Mouse (Mus musculus) T-helper 1 cell (primary cell): ENCODE measurements around the gene Tpmt.

Source experiments
- in situ Hi-C: fragments of 300-600 bp; cut with MboI, MseI; formaldehyde crosslinking; loops from one replicate; pipeline ENCODE4 v1.15.1; 2025; ENCODE audit warnings: high pct_unique_total_duplicates

Gene Tpmt

DNA sequence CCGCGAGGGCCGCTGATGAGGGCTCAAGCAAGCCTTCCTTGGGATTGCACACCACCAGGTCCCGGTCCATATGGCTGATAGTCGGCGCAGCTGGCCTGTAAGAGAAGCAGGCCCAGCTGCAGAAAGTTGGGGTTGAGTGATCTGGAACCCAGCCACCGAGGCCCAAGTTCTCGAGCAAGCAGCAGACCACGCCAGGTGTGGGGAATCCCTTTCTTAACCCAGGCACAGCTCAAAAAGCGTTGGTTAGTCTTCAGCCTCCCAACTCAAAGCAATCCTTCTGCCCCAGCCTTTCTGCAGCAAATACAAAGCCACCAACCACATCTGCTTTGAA, at the start of gene Tpmt:
Gene Tpmt (minus strand): TSS at position 121 of the 331 bp plus-strand sequence.
- in situ Hi-C loops, result no loop called here

DNA sequence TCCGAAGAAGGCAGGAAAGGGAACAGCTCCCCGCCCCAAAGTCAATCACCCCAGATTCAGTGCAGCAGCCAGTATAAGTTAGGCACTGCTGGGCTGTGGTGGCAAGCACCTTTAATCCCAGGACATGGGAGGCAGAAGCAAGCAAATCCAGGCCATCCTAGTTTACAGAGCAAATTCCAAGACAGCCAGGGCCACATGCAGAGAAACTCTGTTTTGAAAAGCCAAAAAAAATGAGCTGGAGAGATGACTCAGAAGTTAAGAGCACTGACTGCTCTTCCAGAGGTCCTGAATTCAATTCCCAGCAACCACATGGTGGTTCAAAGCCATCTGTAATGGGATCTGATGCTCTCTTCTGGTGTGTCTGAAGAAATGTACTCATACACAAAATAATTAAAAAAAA, 49.3 kb upstream of the Tpmt start:
- in situ Hi-C loops, result no loop called here

DNA sequence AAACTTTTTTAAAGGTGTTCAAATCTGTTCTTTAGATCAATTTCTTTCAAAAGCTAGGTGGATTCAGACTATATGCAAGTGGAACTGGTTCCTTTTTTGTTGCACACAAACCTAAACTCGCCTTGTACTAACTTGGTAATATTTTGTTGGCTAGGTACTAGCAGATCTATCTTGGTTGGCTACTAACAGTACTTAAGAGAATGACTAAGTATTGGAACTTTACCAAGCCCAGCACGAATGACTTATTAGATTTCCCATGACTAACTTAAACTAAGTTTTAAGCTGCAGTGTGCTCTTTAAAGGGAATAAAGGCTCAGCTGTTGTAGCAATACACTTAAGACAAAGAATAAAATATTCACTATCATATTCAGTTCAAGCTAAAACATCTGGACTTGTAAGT, 44.7 kb upstream of the Tpmt start:
- in situ Hi-C loops, result no loop called here

DNA sequence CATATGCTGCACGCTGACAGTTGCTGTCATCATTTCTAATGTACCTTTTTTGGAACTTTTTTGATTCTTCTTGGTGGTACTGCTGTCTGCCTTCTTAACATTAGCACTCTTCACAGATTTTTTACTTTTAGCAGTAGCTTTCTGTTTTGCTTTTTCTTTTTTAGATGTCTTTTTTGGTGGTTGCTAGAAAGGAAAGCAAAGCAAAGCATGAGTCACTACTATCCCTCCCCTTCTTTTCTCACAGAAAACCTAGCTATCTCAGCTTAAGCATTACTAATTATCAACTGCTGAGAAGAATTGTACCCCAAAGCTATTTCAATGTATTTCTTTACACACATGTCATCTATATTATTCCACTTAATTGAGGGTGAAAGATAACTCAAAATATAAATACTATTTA, 43.9 kb upstream of the Tpmt start:
- in situ Hi-C loops, result no loop called here

- in situ Hi-C loops, result no loop called here
Measured at GRCm38 (mm10) chr13:47080905-47081505, 36.5 kb upstream of the Tpmt start.

- in situ Hi-C loops, result no loop called here
Measured at GRCm38 (mm10) chr13:47078799-47079198, 34.3 kb upstream of the Tpmt start.

GRCm38 (mm10) chr13:47077367-47077766, 32.8 kb upstream of the Tpmt start:
- in situ Hi-C loops, result no loop called here

DNA sequence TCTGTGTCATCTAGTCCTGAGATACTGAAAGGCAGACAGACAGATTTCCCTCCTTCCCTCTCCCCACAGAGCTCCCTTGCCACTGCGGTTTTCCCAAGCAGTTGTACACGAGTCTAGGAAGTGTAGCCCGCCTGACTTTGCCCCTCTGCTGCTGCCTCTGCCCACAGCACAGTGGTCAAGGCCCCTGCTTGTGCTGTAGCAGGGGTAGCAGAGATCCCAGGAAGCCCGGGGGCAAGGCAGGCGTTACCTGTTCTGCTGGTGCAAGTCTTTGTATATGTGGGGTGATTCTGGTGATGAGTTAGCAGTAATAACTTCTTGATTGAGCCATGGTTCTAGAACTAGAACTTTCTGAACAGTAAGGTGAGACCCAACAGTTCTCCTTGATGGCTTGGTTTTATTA, 31.6 kb upstream of the Tpmt start:
- in situ Hi-C loops, result no loop called here

DNA sequence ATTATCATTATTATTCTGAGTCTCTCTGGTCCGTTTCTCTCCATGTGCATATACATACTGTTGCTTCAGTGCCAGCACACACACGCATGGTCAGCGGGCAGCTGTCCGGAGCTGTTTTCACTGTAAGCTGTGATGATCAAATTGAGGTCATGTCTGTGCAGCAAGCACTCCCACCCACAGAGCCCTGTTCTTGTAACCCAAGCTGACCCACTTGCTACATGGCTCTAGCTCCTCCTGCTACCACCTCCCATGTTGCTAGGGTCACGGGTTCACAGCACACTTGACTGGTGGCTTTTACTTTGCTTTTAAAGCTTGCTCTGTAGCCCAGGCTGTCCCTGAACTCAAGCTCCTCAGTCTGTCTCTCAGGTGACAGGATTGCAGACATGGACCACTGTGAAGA, 27.9 kb upstream of the Tpmt start:
- in situ Hi-C loops, result no loop called here

DNA sequence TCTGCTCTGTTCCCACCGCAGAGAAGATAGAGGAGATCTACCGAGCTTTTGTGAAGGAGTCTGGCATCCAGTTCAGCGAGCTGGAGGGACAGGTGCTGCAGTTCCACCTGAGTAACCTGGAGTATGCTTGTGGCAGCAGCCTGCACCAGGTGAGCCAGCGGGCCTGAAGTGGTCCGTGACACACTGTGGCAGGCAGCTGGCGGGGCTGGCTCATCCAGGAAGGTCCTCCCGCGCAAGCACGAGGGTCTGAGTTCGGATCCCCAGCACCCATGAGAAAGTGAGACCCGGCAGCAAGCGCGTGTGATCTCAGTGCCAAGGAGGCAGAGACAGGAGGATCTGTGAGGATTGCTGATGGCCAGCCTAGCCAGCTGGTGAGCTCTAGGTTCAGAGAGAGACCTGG, 27.3 kb upstream of the Tpmt start:
- in situ Hi-C loops, result no loop called here

DNA sequence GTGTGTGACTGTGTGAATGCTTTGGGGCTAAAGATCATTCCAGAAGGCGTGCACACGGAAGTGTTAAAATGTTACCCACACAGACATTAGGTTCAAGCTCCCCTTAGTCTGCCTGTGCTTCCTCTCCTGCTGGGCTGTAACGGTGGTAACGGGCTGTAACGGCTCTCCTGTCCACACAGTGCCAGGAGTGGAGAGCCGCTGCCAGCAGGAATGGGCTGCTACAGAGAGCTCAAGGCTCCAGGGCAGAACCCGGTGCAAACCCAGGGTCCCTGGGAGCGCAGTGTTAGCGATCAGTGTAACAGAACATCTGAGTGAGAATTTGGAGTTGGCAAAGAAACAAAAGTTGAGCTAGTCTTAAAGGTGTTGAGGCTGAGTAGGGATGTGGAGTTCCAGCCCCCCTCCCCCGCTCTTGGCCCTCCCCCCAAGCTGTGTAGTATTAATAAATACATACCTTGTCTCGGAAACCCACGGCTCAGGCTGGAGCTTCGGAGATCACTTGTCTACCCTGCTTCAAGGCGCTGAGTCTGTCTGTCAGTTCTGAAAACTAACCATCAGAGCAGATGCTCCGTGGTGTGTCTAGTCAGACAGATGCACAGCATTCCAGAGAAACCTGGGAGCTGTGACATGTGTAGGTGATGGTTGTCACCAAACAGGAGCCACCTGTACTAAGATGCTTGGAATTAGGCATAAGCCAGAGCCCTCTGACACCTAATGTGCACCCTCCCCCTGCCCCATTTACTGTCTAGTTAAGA, 26.0 kb upstream of the Tpmt start:
- in situ Hi-C loops, result no loop called here

DNA sequence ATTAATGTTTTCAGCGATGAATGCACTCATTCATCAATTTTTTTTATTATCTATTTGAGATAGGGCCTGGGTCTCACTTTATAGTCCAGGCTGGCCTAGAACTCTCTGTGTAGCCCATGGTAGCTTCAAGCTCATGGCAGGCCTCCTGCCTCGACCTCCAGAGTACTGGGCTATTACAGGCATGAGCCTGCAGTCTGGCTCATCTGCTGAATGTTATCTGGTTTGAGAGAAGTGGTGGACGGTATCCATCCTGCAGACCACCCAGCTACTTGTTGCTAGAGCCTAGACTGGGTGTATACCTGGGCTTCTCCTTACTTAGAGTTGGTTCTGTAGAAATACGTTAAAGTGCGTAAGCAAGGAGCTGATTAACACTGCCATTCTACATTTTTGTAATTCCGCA, 22.5 kb upstream of the Tpmt start:
- in situ Hi-C loops, result no loop called here

DNA sequence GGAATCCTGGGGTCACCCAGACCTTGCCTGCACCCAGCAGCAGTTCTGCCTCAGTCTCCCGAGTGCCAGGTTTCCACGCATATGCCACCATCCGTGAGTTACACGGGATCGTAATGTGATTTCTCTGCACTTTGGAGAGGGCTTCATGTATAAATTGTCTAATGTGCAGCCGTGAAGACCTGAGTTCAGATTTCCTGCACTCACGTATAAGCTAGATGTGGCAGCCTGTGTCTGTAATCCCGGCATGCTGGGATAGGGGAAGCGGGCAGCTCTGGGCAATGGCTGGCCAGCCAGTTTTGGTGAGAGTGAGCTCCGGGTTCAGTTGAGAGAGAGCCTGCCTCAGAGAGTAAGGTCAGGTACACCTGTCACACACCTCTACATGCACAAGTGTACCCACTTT, 22.0 kb upstream of the Tpmt start:
- in situ Hi-C loops, result no loop called here

DNA sequence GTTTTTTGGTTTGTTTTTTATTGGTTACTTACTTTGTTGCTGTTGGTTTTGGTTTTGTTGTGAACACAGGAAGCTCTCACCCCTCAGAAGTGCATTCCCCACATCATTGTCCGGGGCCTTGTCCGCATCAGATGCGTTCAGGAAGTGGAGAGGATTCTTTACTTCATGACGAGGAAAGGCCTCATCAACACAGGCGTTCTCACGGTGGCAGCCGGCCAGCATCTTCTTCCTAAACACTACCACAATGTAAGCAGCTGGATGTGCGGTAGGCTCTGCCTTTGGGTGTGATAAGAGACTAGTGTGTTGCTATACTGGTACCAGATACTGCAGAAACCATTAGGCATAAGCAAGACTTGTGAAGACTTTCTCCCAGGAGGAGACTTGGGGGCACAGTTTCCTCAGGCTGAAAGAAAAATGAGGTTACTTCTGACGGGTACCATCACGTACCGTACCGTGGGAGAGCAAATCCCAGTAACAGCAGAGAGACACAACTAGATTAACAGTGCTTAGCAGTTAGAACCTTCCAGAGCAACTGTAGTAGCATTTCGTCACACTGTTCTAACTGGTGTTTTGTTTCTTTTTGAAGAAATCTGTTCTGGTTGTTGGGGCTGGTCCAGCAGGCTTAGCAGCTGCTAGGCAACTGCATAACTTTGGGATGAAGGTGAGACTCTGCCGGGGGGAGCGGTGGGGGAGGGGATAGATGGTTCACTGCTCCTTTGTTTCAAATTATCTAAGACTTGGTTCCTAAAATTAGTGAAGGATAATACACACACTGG, 19.6 kb upstream of the Tpmt start:
- in situ Hi-C loops, result no loop called here

- in situ Hi-C loops, result no loop called here
Measured at GRCm38 (mm10) chr13:47062756-47063155, 18.2 kb upstream of the Tpmt start.

GRCm38 (mm10) chr13:47056781-47057180, 12.2 kb upstream of the Tpmt start:
- in situ Hi-C loops, result no loop called here

DNA sequence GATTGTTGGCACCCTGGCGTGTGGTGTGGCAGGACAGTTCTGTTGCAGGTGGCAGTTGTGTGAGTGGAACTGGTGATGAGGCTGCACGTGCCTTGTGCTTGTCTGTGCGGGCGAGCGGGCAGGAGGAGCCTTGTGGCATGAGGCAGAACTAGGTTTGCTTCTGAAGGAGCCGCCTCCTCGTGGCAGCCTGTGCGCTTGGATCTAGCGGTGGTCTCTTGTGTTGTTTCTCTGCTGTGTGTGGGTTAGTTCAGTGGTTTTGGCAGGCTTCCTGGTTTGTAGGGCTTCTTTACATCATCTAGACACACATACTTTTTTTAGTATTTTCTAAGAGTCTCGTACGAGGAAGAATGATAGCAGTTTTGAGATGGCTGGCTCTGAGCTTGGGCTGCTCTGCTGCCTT, 11.6 kb upstream of the Tpmt start:
- in situ Hi-C loops, result no loop called here

DNA sequence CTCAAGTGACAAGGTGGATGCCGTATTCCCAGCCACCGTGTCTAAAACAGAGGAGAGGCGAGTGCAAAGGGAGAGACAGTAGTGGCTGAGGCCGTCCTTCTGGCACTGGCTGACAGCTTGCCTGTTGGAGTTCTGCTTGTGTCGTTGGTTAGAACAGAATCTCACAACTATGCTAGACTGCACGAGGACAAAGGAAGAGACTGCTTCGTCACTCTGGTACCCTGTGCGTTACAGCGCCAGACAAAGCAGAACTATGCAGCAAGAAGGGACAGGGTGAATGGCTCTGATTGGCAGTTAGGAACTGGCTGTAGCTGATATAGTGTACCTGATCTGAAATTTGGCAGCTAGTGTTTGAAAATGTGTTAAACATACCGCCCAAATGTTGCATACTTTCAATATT, 9.4 kb upstream of the Tpmt start:
- in situ Hi-C loops, result no loop called here

DNA sequence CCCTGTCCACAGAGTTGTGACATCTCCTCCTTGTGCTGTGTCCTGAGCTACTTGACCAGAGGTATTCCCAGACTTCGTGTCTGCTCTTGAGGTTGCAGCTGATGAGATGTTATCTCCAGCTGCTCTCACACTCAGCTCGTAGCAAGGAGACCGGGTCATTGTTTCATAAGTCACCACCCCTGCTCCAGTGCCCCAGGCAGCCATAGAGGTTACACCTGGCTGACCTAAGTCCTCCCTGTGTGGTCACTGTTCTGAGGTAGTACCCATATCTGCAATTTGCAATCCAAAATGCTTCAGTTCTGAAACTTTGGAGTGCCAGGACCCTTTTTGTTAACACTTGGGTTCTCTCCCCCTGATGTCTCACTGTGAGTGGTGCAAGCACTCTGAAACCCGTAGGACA, 5.5 kb upstream of the Tpmt start:
- in situ Hi-C loops, result no loop called here

- in situ Hi-C loops, result no loop called here
Measured at GRCm38 (mm10) chr13:47047996-47048395, 3.5 kb upstream of the Tpmt start.

- in situ Hi-C loops, result no loop called here
Measured at GRCm38 (mm10) chr13:47043833-47044616, 512 bp downstream of the Tpmt start.

DNA sequence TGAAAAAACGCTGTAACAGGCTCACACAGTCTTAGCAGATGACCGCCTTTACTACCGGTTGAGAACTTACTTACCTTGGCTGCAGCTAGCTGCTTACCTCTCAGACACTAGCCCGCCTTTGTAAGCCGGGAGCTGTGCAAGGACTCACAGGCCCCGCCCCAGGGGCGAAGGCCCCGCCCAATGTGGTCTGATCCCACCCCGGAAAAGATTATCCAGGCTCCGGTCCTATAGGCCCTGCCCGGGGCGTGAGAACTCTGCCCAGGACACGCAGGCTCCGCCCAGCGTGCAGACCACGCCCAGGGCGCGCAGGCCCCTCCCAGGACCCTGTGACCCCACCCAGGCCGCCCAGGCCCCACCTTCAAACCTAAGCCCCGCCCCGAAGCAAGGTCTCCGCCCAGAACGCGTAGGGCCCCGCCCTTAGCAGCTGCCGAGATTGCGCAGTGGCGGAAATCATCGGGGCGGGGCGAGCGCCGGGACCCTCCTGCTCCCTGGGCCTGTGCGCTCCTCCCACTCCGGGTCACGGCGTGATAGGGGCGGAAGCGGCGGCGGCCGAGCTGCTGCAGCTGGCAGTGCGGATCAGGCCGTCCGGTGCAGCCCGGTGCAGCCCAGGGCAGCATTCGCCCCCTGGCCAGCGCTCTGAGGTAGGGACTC, 1.4 kb downstream of the Tpmt start, which contains the start of gene Kdm1b:
Gene Kdm1b (plus strand): TSS at position 470 of the 651 bp plus-strand sequence.
- in situ Hi-C loops, result no loop called here
